Mouse (Mus musculus) midbrain, embryonic 11.5 days (tissue): Measurements from ENCODE around the gene Olfr1417. TPM values are rescaled to one million over a fixed set of nuclear protein-coding genes. Genes with fewer than 3 reads are reported as not detected.
A peak's percentile ranks its signal among the peaks of the same experiment; 100 is the strongest.

Experiments used
- ATAC-seq: fragments of 200-750 bp; cut with Nextera tagmentation; 2 replicates; pipeline ENCODE4 v1.8.0; 2017; ENCODE audit warnings: moderate TSS enrichment, moderate library complexity; ENCODE audit not compliant: low FRiP score
- DNase-seq: peaks from one replicate; pipeline ENCODE4 v3.0.0; 2015; ENCODE audit warnings: low spot score; ENCODE audit errors: missing footprints
- H3K27ac ChIP-seq: fragments of 300-500 bp; sonication (generic); 2 replicates; pipeline ENCODE4 v1.5.1; 2014; ENCODE audit warnings: low read depth, low read length
- H3K27me3 ChIP-seq: fragments of 300-500 bp; sonication (generic); 2 replicates; pipeline ENCODE4 v1.6.1; 2014; ENCODE audit warnings: mild to moderate bottlenecking, low read length, moderate library complexity, mixed read lengths; ENCODE audit not compliant: control insufficient read depth, insufficient read depth
- H3K36me3 ChIP-seq: fragments of 300-500 bp; sonication (generic); 2 replicates; pipeline ENCODE4 v1.6.1; 2014; ENCODE audit warnings: mild to moderate bottlenecking, low read length, moderate library complexity, mixed read lengths; ENCODE audit not compliant: control insufficient read depth, insufficient read depth
- H3K4me1 ChIP-seq: fragments of 300-500 bp; sonication (generic); 2 replicates; pipeline ENCODE4 v1.6.1; 2014; ENCODE audit warnings: low read length; ENCODE audit not compliant: control insufficient read depth, insufficient read depth
- H3K4me2 ChIP-seq: fragments of 300-500 bp; sonication (generic); 2 replicates; pipeline ENCODE4 v1.6.1; 2014; ENCODE audit warnings: mild to moderate bottlenecking, moderate library complexity
- H3K4me3 ChIP-seq: fragments of 300-500 bp; sonication (generic); 2 replicates; pipeline ENCODE4 v1.5.1; 2014; ENCODE audit warnings: low read depth, low read length
- H3K9ac ChIP-seq: fragments of 300-500 bp; sonication (generic); 2 replicates; pipeline ENCODE4 v1.6.1; 2014; ENCODE audit warnings: low read length
- H3K9me3 ChIP-seq: fragments of 300-500 bp; sonication (generic); 2 replicates; pipeline ENCODE4 v1.6.1; 2016; ENCODE audit warnings: low read length; ENCODE audit not compliant: control insufficient read depth
- WGBS: fragments of 180-500 bp; shearing (Covaris S2); extraction: QIAGEN DNeasy Blood & Tissue Kit; methylation state at CpG from one replicate; pipeline ENCODE4 v1.1.7; 2014; 5-methylcytosine and 5-hydroxymethylcytosine counted together
- polyA plus RNA-seq: library from polyadenylated mRNA; unstranded; fragments of >200 nt; fragmentation: Nextera tagmentation; extraction: Ambion mirVana; gene quantifications from 2 replicates; pipeline ENCODE4 v1.2.1, GENCODE M21; 2014

Gene Olfr1417
- polyA plus RNA-seq, 1 experiment from 2014 or later = not detected

DNA sequence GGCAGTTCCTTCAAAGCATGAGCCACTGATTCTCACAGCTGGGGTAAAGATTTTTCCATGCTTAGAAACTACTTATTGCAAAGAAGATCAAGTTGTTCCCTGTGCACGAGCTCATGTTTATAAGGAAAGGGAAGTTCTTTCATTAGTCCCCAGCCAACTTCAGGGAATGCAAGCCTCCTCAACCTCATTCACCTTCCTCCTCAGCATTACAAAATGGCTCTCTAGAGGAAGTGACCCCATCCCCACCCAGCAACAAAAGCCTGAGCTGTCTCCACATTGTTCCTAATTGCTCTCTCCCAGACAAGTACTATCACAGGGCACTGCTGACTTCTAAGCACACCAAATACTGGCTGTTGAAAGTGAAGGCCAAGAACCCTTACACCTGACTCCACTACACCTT lies 34.6 kb downstream of the Olfr1417 start:
- Histone ChIP-seq H3K36me3 (no peaks in the 10 kb centered on the region), H3K4me3 (no peak overlapping the region), H3K4me1 (no peaks in the 10 kb centered on the region), H3K9me3 (no peaks in the 10 kb centered on the region), H3K27ac (no peak overlapping the region), H3K9ac (no peak overlapping the region), H3K4me2 (no peak overlapping the region), H3K27me3 (no peaks in the 10 kb centered on the region)
- DNase-seq = no peak
- no peak for ATAC-seq
- WGBS = 71% methylated on average over 1 of the region's 1 CpGs

DNA sequence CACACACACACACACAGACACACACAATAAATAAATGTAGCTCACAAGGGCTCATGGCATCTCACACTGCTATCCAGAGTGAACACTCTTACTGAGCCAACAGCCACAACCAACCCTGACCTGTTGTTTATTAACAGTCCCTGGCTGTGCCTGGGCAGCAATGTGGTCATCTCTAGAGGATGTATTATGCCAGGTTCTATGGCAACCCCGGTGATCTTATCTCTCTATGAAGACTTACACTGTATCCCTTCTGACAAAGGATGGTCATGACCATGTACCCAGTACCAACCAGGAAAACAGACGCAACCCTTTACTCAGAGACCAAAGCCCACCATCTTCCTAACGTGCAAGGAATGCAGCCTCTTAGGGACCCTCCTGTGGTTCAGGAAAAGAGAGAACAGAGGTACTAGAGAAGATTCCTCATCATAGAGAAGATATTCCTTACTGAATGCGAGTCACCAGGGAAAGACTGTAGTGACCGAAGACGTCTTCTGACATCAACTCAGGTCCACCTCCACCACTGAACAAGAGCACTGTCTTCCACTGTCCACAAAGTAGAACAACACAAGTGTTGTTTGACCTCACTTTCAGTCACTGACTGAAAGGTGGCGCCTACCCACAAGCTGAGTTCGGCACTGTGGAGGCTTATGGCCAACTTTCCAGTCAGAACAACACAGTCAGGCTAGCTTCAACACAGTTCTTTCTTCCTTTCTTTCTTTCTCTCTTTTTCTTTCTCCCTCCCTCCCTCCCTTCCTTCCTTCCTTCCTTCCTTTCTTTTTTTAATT lies 38.3 kb downstream of the Olfr1417 start:
- no peaks in the 10 kb centered on the region for H3K4me1 ChIP-seq
- no peak overlapping the region for H3K27ac ChIP-seq
- no peaks in the 10 kb centered on the region for H3K36me3 ChIP-seq
- WGBS = 80% methylated on average over 8 of the region's 8 CpGs
- H3K9ac ChIP-seq = no peak overlapping the region
- DNase-seq (peak; percentile 85), ATAC-seq (no peak)
- no peak overlapping the region for H3K4me3 ChIP-seq
- no peaks in the 10 kb centered on the region for H3K27me3 ChIP-seq
- no peaks in the 10 kb centered on the region for H3K9me3 ChIP-seq
- H3K4me2 ChIP-seq = no peak overlapping the region

DNA sequence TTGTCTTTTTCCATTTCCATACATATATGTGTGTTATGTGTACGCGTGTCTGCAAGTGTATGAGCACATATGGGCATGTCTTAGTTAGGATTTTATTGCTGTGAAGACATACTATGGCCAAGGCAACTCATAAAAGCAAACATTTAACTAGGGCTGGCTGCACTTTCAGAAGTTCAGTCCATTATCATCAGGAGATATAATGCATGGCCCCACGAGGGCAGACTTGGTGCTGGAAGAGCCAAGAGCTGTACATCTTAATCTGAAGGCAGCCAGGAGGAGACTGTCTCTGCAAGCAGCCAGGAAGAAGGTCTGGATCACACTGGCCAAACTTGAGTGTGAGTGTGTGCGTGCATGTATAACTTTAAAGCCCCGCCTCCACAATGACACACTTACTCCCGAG lies 44.6 kb downstream of the Olfr1417 start:
- DNase-seq (no peak), ATAC-seq (no peak)
- no peak overlapping the region for H3K4me2 ChIP-seq
- no peaks in the 10 kb centered on the region for H3K27me3 ChIP-seq
- H3K9ac ChIP-seq = no peak overlapping the region
- WGBS = 88% methylated on average over 6 of the region's 6 CpGs
- no peak overlapping the region for H3K27ac ChIP-seq
- H3K36me3 ChIP-seq = no peaks in the 10 kb centered on the region
- no peaks in the 10 kb centered on the region for H3K9me3 ChIP-seq
- H3K4me1 ChIP-seq = no peaks in the 10 kb centered on the region
- H3K4me3 ChIP-seq = no peak overlapping the region

DNA sequence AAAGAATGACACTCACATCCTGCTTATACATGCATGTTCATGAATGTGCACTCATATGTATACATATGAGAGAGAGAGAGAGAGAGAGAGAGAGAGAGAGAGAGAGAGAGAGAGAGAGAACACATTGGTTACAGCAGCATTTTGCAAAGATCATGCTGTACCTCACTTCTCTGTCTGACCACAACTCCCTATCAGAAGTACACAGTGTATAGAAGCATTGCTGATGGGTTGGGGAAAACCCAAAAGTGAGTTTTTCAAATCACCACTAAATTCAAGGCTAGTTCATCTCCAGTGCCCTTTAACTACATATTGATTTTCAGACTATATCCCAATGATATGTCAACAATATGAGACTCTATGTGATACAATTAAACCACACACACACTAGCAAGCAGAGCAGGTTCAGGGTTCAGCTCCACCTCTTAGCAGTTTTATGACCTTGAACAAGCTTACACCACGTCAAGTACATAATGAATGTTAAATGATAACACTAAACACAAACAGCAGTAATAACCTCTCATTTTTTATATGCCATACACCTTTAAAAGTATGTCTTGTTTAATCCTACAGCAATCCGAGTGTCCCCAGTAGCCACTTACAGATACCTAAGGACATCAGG lies 45.2 kb downstream of the Olfr1417 start:
- WGBS = 79% methylated on average over 2 of the region's 2 CpGs
- Histone ChIP-seq H3K4me1 (no peaks in the 10 kb centered on the region), H3K27ac (no peak overlapping the region), H3K4me2 (no peak overlapping the region), H3K9me3 (no peaks in the 10 kb centered on the region), H3K4me3 (no peak overlapping the region), H3K9ac (no peak overlapping the region), H3K36me3 (no peaks in the 10 kb centered on the region), H3K27me3 (no peaks in the 10 kb centered on the region)
- DNase-seq (no peak), ATAC-seq (no peak)

DNA sequence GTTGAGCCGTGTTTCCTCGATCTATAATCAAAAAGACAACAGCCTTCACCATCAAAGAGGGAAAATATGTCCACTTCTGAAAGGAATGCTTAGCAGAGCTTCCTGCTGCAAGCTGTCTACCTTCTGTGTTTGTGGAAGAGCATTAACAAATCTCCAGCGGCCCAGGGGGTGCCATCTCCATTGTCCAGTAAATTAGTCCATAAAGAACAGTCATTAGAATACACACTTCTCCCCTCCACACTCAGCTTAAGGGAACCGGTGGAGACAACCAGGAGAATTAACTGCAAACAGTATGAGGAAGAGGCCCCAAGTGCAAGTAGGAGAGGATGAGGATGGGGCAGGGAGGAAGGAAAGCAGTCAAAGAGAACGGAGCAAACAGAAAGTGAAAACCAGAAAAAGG lies 47.2 kb downstream of the Olfr1417 start:
- DNase-seq (no peak), ATAC-seq (no peak)
- no peak overlapping the region for H3K9ac ChIP-seq
- 70% methylated on average over 5 of the region's 5 CpGs for WGBS
- H3K27ac ChIP-seq = no peak overlapping the region
- no peak overlapping the region for H3K4me2 ChIP-seq
- no peaks in the 10 kb centered on the region for H3K4me1 ChIP-seq
- no peaks in the 10 kb centered on the region for H3K27me3 ChIP-seq
- no peaks in the 10 kb centered on the region for H3K9me3 ChIP-seq
- H3K36me3 ChIP-seq = no peaks in the 10 kb centered on the region
- no peak overlapping the region for H3K4me3 ChIP-seq

DNA sequence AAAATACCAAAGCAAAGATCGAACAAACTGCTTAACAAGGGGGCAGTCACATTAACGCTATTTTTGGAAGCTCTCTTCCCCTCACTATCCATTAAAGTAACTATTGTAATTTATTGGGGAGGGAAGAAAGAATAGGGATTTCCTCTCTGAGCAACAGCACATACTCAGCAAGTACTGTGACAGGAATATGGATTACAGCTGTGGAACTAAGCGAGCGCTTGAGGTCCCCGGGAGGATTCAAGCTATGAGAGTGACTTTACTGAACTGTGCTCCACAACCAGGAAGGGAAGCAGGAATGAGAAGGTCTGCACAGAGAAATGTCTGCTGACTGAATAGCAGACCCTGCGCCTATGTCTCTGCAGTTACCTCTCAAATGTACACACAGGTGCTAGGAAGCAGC lies 50.1 kb downstream of the Olfr1417 start:
- H3K27ac ChIP-seq = no peak overlapping the region
- H3K36me3 ChIP-seq = no peaks in the 10 kb centered on the region
- no peaks in the 10 kb centered on the region for H3K9me3 ChIP-seq
- 93% methylated on average over 6 of the region's 6 CpGs for WGBS
- H3K4me1 ChIP-seq = no peaks in the 10 kb centered on the region
- DNase-seq (no peak), ATAC-seq (no peak)
- no peak overlapping the region for H3K4me3 ChIP-seq
- H3K9ac ChIP-seq = no peak overlapping the region
- H3K4me2 ChIP-seq = no peak overlapping the region
- H3K27me3 ChIP-seq = no peaks in the 10 kb centered on the region

DNA sequence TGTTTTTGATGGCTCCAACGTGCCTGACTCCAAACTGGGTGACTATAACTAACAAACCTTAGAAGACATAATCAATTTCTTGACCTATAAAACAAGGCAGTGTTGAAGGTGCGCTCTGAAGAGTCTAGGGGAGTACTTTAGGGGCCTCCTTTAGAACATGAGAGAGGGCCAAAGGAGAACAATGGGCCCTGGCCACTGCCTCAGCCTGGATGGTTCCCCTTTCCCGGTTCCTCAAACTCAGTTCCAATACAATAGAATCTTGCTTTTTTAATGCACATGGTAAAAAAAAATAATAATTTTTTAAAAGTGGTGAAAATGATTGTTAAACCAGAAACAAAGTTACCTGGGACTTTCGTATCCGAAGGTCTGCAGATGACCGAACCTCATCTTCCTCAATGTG lies 51.2 kb downstream of the Olfr1417 start:
- no peaks in the 10 kb centered on the region for H3K36me3 ChIP-seq
- no peak overlapping the region for H3K4me2 ChIP-seq
- WGBS = 94% methylated on average over 6 of the region's 6 CpGs
- ATAC-seq (no peak), DNase-seq (no peak)
- H3K27me3 ChIP-seq = no peaks in the 10 kb centered on the region
- H3K27ac ChIP-seq = no peak overlapping the region
- no peaks in the 10 kb centered on the region for H3K4me1 ChIP-seq
- no peak overlapping the region for H3K9ac ChIP-seq
- no peak overlapping the region for H3K4me3 ChIP-seq
- no peaks in the 10 kb centered on the region for H3K9me3 ChIP-seq

DNA sequence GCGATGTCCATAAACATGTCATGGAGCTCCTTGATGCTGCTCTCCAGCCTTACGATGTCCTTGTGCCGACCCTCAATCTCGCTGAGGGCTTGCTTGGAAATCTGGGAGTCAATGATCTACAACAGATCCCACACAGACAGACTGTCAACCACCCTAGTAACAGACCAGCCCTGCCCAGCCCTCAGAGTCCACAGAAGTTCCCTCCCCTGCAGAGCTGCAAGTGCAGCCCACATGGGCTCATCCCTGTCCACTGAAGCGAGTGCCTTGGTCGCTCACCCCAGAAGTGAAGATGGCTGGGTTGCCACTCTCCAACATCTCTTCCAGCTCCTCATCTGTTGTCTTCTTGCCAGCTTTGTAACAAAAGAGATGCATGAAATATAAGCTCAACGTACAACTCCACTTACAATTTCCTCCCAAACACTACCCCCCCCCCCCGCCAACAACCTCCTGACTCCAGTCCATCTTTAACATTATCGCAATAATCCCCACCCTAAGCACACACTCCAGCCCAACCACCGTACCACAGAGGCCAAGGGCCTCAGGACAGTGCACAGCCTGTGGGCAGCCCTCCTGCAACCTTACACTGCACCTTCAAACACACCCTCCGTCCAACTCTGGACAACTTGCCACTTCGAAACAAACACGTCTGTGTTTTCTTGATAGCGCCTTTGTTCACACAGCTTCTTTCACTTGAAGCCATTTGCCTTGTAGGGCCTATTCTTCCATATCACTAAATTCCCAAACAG lies 53.4 kb downstream of the Olfr1417 start:
- no peak for DNase-seq
- Histone ChIP-seq H3K9ac (no peak overlapping the region), H3K27ac (no peak overlapping the region), H3K27me3 (no peaks in the 10 kb centered on the region), H3K9me3 (no peaks in the 10 kb centered on the region), H3K36me3 (no peaks in the 10 kb centered on the region), H3K4me2 (no peak overlapping the region), H3K4me1 (no peaks in the 10 kb centered on the region), H3K4me3 (no peak overlapping the region)
- no peak for ATAC-seq
- 92% methylated on average over 14 of the region's 14 CpGs for WGBS
